Comparison of ENCODE assay signal across 8 mouse cellular contexts in the genomic region with DNA sequence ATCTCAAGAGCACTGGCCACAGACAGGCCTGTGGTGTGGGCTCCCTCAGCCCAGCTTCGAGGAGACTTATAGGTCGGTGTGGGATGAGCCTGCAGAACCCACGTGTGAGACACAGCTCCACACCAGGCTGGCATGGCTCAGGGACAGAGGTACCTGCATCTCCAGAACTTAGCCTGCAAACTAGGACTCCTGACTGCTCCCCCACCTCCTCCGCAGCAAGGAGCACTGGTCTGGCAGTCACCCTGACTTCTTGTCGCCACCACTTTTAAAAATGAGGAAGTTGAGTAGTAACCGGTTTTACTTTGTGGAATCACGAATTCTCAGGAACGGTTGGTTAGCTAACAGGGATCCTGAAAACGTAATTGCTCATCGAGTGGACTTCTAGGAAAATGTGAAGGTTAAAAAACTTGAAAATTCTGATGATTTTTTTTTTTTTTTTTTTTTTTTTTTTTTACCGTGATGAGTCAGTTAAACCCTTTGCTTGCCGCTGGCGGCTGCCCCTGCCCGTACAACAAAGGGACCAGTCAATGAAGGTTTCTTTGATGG. TPM values are rescaled to one million over a fixed set of nuclear protein-coding genes. Genes with fewer than 3 reads are reported as not detected.
DNase-seq lines count a peak whose midpoint lies in the region; ATAC-seq and TF ChIP-seq lines count a peak whose summit lies in the region.

No protein-coding gene starts in this region.

- no peak overlapping the region for H3K9ac ChIP-seq in hindbrain, embryonic 11.5 days (ENCODE audit: low read depth, low read length)
- H3K9ac ChIP-seq in hindbrain, postnatal 0 days (replicated peaks; ENCODE audit: low read length) = no peak overlapping the region
- H3K9ac ChIP-seq in liver, postnatal 0 days (replicated peaks) = peak overlapping the region; percentile 30; the same call in 1 of the 2 replicates

- ATAC-seq in hindbrain, embryonic 11.5 days (ENCODE audit: low FRiP score) = no peak
- ATAC-seq in hindbrain, postnatal 0 days = no peak
- no peak; the same call in 1 of the 2 replicates for ATAC-seq in liver, postnatal 0 days

- no peak for TF ChIP-seq EP300 in liver, postnatal 0 days (IDR thresholded peaks at IDR 0.05; ENCODE audit: low read depth)

- H3K27ac ChIP-seq in hindbrain, embryonic 11.5 days (ENCODE audit: low read depth, low read length) = no peak overlapping the region
- H3K27ac ChIP-seq in hindbrain, postnatal 0 days = no peak overlapping the region
- no peak overlapping the region; the same call in 1 of the 2 replicates for H3K27ac ChIP-seq in embryonic facial prominence, embryonic 10.5 days (replicated peaks)
- H3K27ac ChIP-seq in liver, postnatal 0 days (ENCODE audit: low read depth) = no peak overlapping the region

- H3K4me2 ChIP-seq in hindbrain, embryonic 11.5 days (replicated peaks; ENCODE audit: low read depth, low read length) = no peak overlapping the region
- no peak overlapping the region for H3K4me2 ChIP-seq in hindbrain, postnatal 0 days (ENCODE audit: low read depth, low read length)
- peak overlapping the region; percentile 55 for H3K4me2 ChIP-seq in liver, postnatal 0 days (ENCODE audit: low read depth, low read length)

- peak; percentile 31 for DNase-seq in hindbrain, embryonic 11.5 days (ENCODE audit: low spot score)
- DNase-seq in hindbrain, postnatal 0 days (ENCODE audit: low spot score) = no peak
- peak; percentile 34 for DNase-seq in CD4-positive, CD25-positive, alpha-beta regulatory T cell, adult 2 months (ENCODE audit: low read depth, low spot score)
- peak; percentile 36 for DNase-seq in embryonic facial prominence, embryonic 10.5 days (ENCODE audit: low spot score)
- no peak for DNase-seq in liver, postnatal 0 days
- DNase-seq in left cerebral cortex, adult 9 months (ENCODE audit: low spot score in 2 of 2) = no peak
- no peak for DNase-seq in thymus, postnatal 25 days
- DNase-seq in cerebellum, adult 9-10 months = no peak

- WGBS in hindbrain, embryonic 11.5 days = 9% methylated on average over 14 of the region's 14 CpGs
- WGBS in hindbrain, postnatal 0 days = 14% methylated on average over 14 of the region's 14 CpGs
- 7% methylated on average over 14 of the region's 14 CpGs for WGBS in embryonic facial prominence, embryonic 10.5 days
- 4% methylated on average over 14 of the region's 14 CpGs for WGBS in liver, postnatal 0 days (ENCODE audit: insufficient replicate concordance)

- no peaks in the 10 kb centered on the region for H3K4me1 ChIP-seq in hindbrain, embryonic 11.5 days (replicated peaks; ENCODE audit: control insufficient read depth, insufficient read depth, low read length)
- H3K4me1 ChIP-seq in hindbrain, postnatal 0 days (ENCODE audit: insufficient read depth, low read length) = no peaks in the 10 kb centered on the region
- peaks cover 37% of the 10 kb centered on the region for H3K4me1 ChIP-seq in embryonic facial prominence, embryonic 10.5 days
- H3K4me1 ChIP-seq in liver, postnatal 0 days (ENCODE audit: insufficient read depth) = peaks cover 4% of the 10 kb centered on the region; the same call in 1 of the 2 replicates

- no peaks in the 10 kb centered on the region for H3K36me3 ChIP-seq in hindbrain, embryonic 11.5 days (ENCODE audit: control insufficient read depth, insufficient read depth, low read length)
- no peaks in the 10 kb centered on the region for H3K36me3 ChIP-seq in hindbrain, postnatal 0 days (ENCODE audit: insufficient read depth, low read length)
- no peaks in the 10 kb centered on the region for H3K36me3 ChIP-seq in embryonic facial prominence, embryonic 10.5 days (replicated peaks)
- no peaks in the 10 kb centered on the region for H3K36me3 ChIP-seq in liver, postnatal 0 days (replicated peaks; ENCODE audit: insufficient read depth, low read length)

- TF ChIP-seq CTCF in hindbrain, postnatal 0 days (IDR thresholded peaks at IDR 0.05; ENCODE audit: low read depth) = no peak
- TF ChIP-seq CTCF in liver, postnatal 0 days (IDR thresholded peaks at IDR 0.05; ENCODE audit: low read depth) = no peak

- no peaks in the 10 kb centered on the region for H3K9me3 ChIP-seq in hindbrain, embryonic 11.5 days (ENCODE audit: control insufficient read depth, low read length)
- H3K9me3 ChIP-seq in hindbrain, postnatal 0 days (ENCODE audit: low read length) = no peaks in the 10 kb centered on the region
- no peaks in the 10 kb centered on the region for H3K9me3 ChIP-seq in embryonic facial prominence, embryonic 10.5 days
- no peaks in the 10 kb centered on the region for H3K9me3 ChIP-seq in liver, postnatal 0 days (ENCODE audit: low read length)

- H3K27me3 ChIP-seq in hindbrain, embryonic 11.5 days (ENCODE audit: control insufficient read depth, insufficient read depth, low read length) = no peaks in the 10 kb centered on the region
- no peaks in the 10 kb centered on the region; the same call in 1 of the 2 replicates for H3K27me3 ChIP-seq in hindbrain, postnatal 0 days (ENCODE audit: insufficient read depth, low read length)
- peaks cover 31% of the 10 kb centered on the region for H3K27me3 ChIP-seq in embryonic facial prominence, embryonic 10.5 days (replicated peaks; ENCODE audit: low read depth, poor library complexity, severe bottlenecking)
- no peaks in the 10 kb centered on the region for H3K27me3 ChIP-seq in liver, postnatal 0 days (ENCODE audit: insufficient read depth, low read length)

- no peak overlapping the region for H3K4me3 ChIP-seq in hindbrain, embryonic 11.5 days (ENCODE audit: low read depth, low read length)
- no peak overlapping the region for H3K4me3 ChIP-seq in hindbrain, postnatal 0 days (ENCODE audit: low read length)
- H3K4me3 ChIP-seq in embryonic facial prominence, embryonic 10.5 days = peak overlapping the region; percentile 25; the same call in 1 of the 2 replicates
- H3K4me3 ChIP-seq in liver, postnatal 0 days (ENCODE audit: low read depth, low read length) = peak overlapping the region; percentile 20; the same call in 1 of the 2 replicates

RNA-seq across cellular contexts. Expression of a gene that starts 10.8 kb away (rescaled TPM):
- polyA plus RNA-seq in hindbrain, embryonic 11.5 days (2014; fragmentation: Nextera tagmentation; extraction: Ambion mirVana) = 0.99 and 1.3 TPM in 2 replicates
- total RNA-seq in hindbrain, postnatal 0 days (2014; rRNA removed) = 0.25 and 0.63 TPM in 2 replicates
- polyA plus RNA-seq in hindbrain, postnatal 0 days (2015; fragmentation: Nextera tagmentation; extraction: Ambion mirVana) = 0.39 and 0.44 TPM in 2 replicates
- 2.2 and 2.3 TPM in 2 replicates for polyA plus RNA-seq in embryonic facial prominence, embryonic 10.5 days (2016; fragmentation: Nextera tagmentation; extraction: Ambion mirVana)
- polyA plus RNA-seq in liver, postnatal 0 days (2015; fragmentation: Nextera tagmentation; extraction: Ambion mirVana) = 0.15 and 0.20 TPM in 2 replicates

Comparison
In these comparisons a context has a peak if more than half of its experiments do, and no peak if none do; other contexts are left out.
1. DNase-seq: peak in hindbrain, embryonic 11.5 days (single experiment), CD4-positive, CD25-positive, alpha-beta regulatory T cell, adult 2 months (single experiment) and embryonic facial prominence, embryonic 10.5 days (single experiment); none in hindbrain, postnatal 0 days (single experiment), liver, postnatal 0 days (single experiment), left cerebral cortex, adult 9 months (0 of 2), thymus, postnatal 25 days (single experiment) and cerebellum, adult 9-10 months (single experiment).
2. H3K4me3 ChIP-seq: peak in embryonic facial prominence, embryonic 10.5 days (single experiment) and liver, postnatal 0 days (single experiment); none in hindbrain, embryonic 11.5 days (single experiment) and hindbrain, postnatal 0 days (single experiment).